Mouse (Mus musculus): ENCODE measurements at regions not wholly inside any gene's neighbourhood (a gene's known extent, or its start where the extent isn't known, plus 50 kb on each side); places are given as distances from the start of the nearest gene placed in this dataset.

- peak; percentile 10 for DNase-seq
Measured at GRCm38 (mm10) chrX:44228847-44229246, 139.3 kb downstream of the Dcaf12l2 start.

Measured in gastrocnemius, postnatal 10 days (tissue).